Mouse (Mus musculus) hindbrain, embryonic 16.5 days (tissue): ENCODE data around the gene Fbxo11. TPM values are rescaled to one million over a fixed set of nuclear protein-coding genes. Genes with fewer than 3 reads are reported as not detected.

Experiments
- ATAC-seq: fragments of 200-750 bp; cut with Nextera tagmentation; 2 replicates; pipeline ENCODE4 v1.8.0; 2017; ENCODE audit warnings: moderate TSS enrichment, moderate library complexity
- H3K27ac ChIP-seq: fragments of 300-500 bp; sonication (generic); 2 replicates; pipeline ENCODE4 v1.5.1; 2014; ENCODE audit warnings: low read depth, mild to moderate bottlenecking, control low read depth, low read length, moderate library complexity
- H3K27me3 ChIP-seq: fragments of 300-500 bp; sonication (generic); replicated peaks from 2 replicates; pipeline ENCODE4 v1.6.1; 2014; ENCODE audit warnings: low read length; ENCODE audit not compliant: control insufficient read depth, insufficient read depth
- H3K36me3 ChIP-seq: fragments of 300-500 bp; sonication (generic); 2 replicates; pipeline ENCODE4 v1.6.1; 2014; ENCODE audit warnings: mild to moderate bottlenecking, low read length, moderate library complexity, mixed read lengths; ENCODE audit not compliant: control insufficient read depth, insufficient read depth
- H3K4me1 ChIP-seq: fragments of 300-500 bp; sonication (generic); 2 replicates; pipeline ENCODE4 v1.6.1; 2014; ENCODE audit warnings: low read depth, low read length; ENCODE audit not compliant: control insufficient read depth, insufficient read depth
- H3K4me2 ChIP-seq: fragments of 300-500 bp; sonication (generic); 2 replicates; pipeline ENCODE4 v1.6.1; 2014; ENCODE audit warnings: mild to moderate bottlenecking, low read length, control low read depth, moderate library complexity
- H3K4me3 ChIP-seq: fragments of 300-500 bp; sonication (generic); 2 replicates; pipeline ENCODE4 v1.5.1; 2014; ENCODE audit warnings: mild to moderate bottlenecking, low read length, control low read depth, moderate library complexity
- H3K9ac ChIP-seq: fragments of 300-500 bp; sonication (generic); 2 replicates; pipeline ENCODE4 v1.6.1; 2014; ENCODE audit warnings: low read depth, mild to moderate bottlenecking, control low read depth, low read length, moderate library complexity
- H3K9me3 ChIP-seq: fragments of 300-500 bp; sonication (generic); 2 replicates; pipeline ENCODE4 v1.6.1; 2014; ENCODE audit warnings: mild to moderate bottlenecking, low read length, moderate library complexity; ENCODE audit not compliant: control insufficient read depth
- WGBS: fragments of 180-500 bp; shearing (Covaris S2); extraction: QIAGEN DNeasy Blood & Tissue Kit; methylation state at CpG from one replicate; pipeline ENCODE4 v1.1.7; 2014; 5-methylcytosine and 5-hydroxymethylcytosine counted together
- polyA plus RNA-seq: library from polyadenylated mRNA; unstranded; fragments of >200 nt; fragmentation: Nextera tagmentation; extraction: Ambion mirVana; gene quantifications from 2 replicates; pipeline ENCODE4 v1.2.1, GENCODE M21; 2015

The Fbxo11 gene
- polyA plus RNA-seq, 1 experiment from 2014 or later, result 21.3 TPM

- Histone ChIP-seq H3K27ac (no peak overlapping the region), H3K9me3 (no peaks in the 10 kb centered on the region), H3K4me1 (no peaks in the 10 kb centered on the region; the same call in 1 of the 2 replicates), H3K36me3 (no peaks in the 10 kb centered on the region), H3K27me3 (no peaks in the 10 kb centered on the region), H3K4me2 (no peak overlapping the region), H3K9ac (no peak overlapping the region), H3K4me3 (no peak overlapping the region)
- 90% methylated on average over 7 of the region's 7 CpGs for WGBS
- ATAC-seq, result no peak
Observed at GRCm38 (mm10) chr17:88072047-88072446, 7.0 kb upstream of the Fbxo11 start.

- Histone ChIP-seq H3K9me3 (no peaks in the 10 kb centered on the region), H3K36me3 (no peaks in the 10 kb centered on the region), H3K4me2 (no peak overlapping the region), H3K4me3 (no peak overlapping the region), H3K9ac (no peak overlapping the region), H3K27me3 (no peaks in the 10 kb centered on the region), H3K27ac (no peak overlapping the region), H3K4me1 (peaks cover 3% of the 10 kb centered on the region)
- WGBS, result 95% methylated on average over 7 of the region's 7 CpGs
- ATAC-seq, result no peak
Observed at GRCm38 (mm10) chr17:88068024-88068719, 3.1 kb upstream of the Fbxo11 start.

GRCm38 (mm10) chr17:88067202-88067901, 2.3 kb upstream of the Fbxo11 start:
- Histone ChIP-seq H3K9me3 (no peaks in the 10 kb centered on the region), H3K4me1 (peaks cover 10% of the 10 kb centered on the region), H3K9ac (no peak overlapping the region; the same call in 1 of the 2 replicates), H3K4me3 (no peak overlapping the region), H3K27ac (no peak overlapping the region), H3K36me3 (no peaks in the 10 kb centered on the region), H3K4me2 (peak overlapping the region; percentile 58), H3K27me3 (no peaks in the 10 kb centered on the region)
- 71% methylated on average over 4 of the region's 4 CpGs for WGBS
- ATAC-seq, result no peak

GRCm38 (mm10) chr17:88066799-88067198, 1.7 kb upstream of the Fbxo11 start:
- ATAC-seq, result no peak
- WGBS, result 9% methylated on average over 9 of the region's 9 CpGs
- Histone ChIP-seq H3K4me1 (peaks cover 10% of the 10 kb centered on the region), H3K9ac (peak overlapping the region; percentile 43), H3K36me3 (no peaks in the 10 kb centered on the region), H3K4me3 (peak overlapping the region; percentile 96), H3K27me3 (no peaks in the 10 kb centered on the region), H3K27ac (peak overlapping the region; percentile 100; the same call in 1 of the 2 replicates), H3K4me2 (peak overlapping the region; percentile 58), H3K9me3 (no peaks in the 10 kb centered on the region)

- no peaks in the 10 kb centered on the region for H3K36me3 ChIP-seq
- peak overlapping the region; percentile 100 for H3K27ac ChIP-seq
- WGBS, result under 1% methylated on average over 38 of the region's 57 CpGs
- H3K9ac ChIP-seq, result peak overlapping the region; percentile 99
- H3K4me1 ChIP-seq, result peaks cover 11% of the 10 kb centered on the region
- ATAC-seq, result peak; percentile 97
- H3K27me3 ChIP-seq, result no peaks in the 10 kb centered on the region
- H3K4me2 ChIP-seq, result peak overlapping the region; percentile 58
- H3K4me3 ChIP-seq, result peak overlapping the region; percentile 96
- H3K9me3 ChIP-seq, result no peaks in the 10 kb centered on the region
Observed at GRCm38 (mm10) chr17:88065801-88066646, 933 bp upstream of the Fbxo11 start.

GRCm38 (mm10) chr17:88064347-88065030, 602 bp downstream of the Fbxo11 start:
- WGBS, result 0% methylated on average over 43 of the region's 67 CpGs
- peak overlapping the region; percentile 99 for H3K9ac ChIP-seq
- H3K4me3 ChIP-seq, result peak overlapping the region; percentile 96
- peaks cover 14% of the 10 kb centered on the region for H3K4me1 ChIP-seq
- H3K9me3 ChIP-seq, result no peaks in the 10 kb centered on the region
- ATAC-seq, result peak; percentile 18
- H3K36me3 ChIP-seq, result no peaks in the 10 kb centered on the region
- H3K27me3 ChIP-seq, result no peaks in the 10 kb centered on the region
- peak overlapping the region; percentile 100 for H3K27ac ChIP-seq
- H3K4me2 ChIP-seq, result peak overlapping the region; percentile 63

GRCm38 (mm10) chr17:88063980-88064346, 1.1 kb downstream of the Fbxo11 start:
- H3K27me3 ChIP-seq, result no peaks in the 10 kb centered on the region
- H3K4me1 ChIP-seq, result peaks cover 14% of the 10 kb centered on the region
- ATAC-seq, result peak; percentile 4; the same call in 1 of the 2 replicates
- H3K27ac ChIP-seq, result peak overlapping the region; percentile 100
- H3K9me3 ChIP-seq, result no peaks in the 10 kb centered on the region
- H3K4me2 ChIP-seq, result peak overlapping the region; percentile 63
- H3K9ac ChIP-seq, result peak overlapping the region; percentile 99
- peak overlapping the region; percentile 96 for H3K4me3 ChIP-seq
- no peaks in the 10 kb centered on the region for H3K36me3 ChIP-seq
- WGBS, result under 1% methylated on average over 23 of the region's 23 CpGs

GRCm38 (mm10) chr17:88062860-88063580, 2.1 kb downstream of the Fbxo11 start:
- Histone ChIP-seq H3K36me3 (no peaks in the 10 kb centered on the region), H3K9ac (peak overlapping the region; percentile 30; the same call in 1 of the 2 replicates), H3K27ac (no peak overlapping the region), H3K4me2 (peak overlapping the region; percentile 63), H3K27me3 (no peaks in the 10 kb centered on the region), H3K9me3 (no peaks in the 10 kb centered on the region), H3K4me1 (peaks cover 19% of the 10 kb centered on the region), H3K4me3 (peak overlapping the region; percentile 96)
- 21% methylated on average over 8 of the region's 8 CpGs for WGBS
- ATAC-seq, result no peak
